Mouse (Mus musculus) liver, adult 2 months (tissue): Measurements from ENCODE around the gene Cse1l.

Source experiments
- CTCF ChIP-seq: fragments of 200-500 bp; IDR thresholded peaks from 2 replicates; pipeline ENCODE4 v1.5.1; 2011; ENCODE audit warnings: low read depth, low read length, control low read depth
- POLR2A ChIP-seq: fragments of 200-500 bp; IDR thresholded peaks from 2 replicates; pipeline ENCODE4 v1.6.1; 2011; ENCODE audit warnings: low read length, control low read depth; ENCODE audit not compliant: insufficient read depth; ENCODE audit errors: extremely low read depth

DNA sequence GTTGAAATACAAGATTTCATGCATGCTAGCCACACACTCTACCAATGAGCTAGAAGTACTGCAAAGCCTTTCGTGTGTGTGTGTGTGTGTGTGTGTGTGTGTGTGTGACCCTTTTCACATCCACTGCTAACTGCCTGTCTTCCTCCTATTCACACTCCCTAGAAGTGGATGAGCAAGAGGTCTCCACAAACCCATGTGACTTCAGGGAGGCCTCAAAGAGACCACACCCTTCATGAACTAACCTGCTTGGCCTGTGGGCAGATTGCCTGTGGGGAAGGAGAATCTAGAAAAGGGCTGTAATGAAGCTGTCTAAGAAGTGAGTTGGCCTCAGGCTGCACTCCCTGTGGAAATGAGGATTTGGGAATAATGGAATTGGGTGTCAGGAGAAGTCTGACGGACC, 6.7 kb upstream of the Cse1l start:
- TF ChIP-seq CTCF (no peak), POLR2A (no peak)
